Mouse (Mus musculus): Measurements from ENCODE around the gene Gpr19. TPM values are rescaled to one million over a fixed set of nuclear protein-coding genes. Genes with fewer than 3 reads are reported as not detected.

Gene Gpr19
- total and polyA plus RNA-seq, 2 experiments = 4.7 to 6.9 TPM

- Histone ChIP-seq H3K36me3 (ENCODE audit: control insufficient read depth, insufficient read depth, low read length) (no peaks in the 10 kb centered on the region), H3K9ac (ENCODE audit: low read depth, low read length) (no peak overlapping the region), H3K79me2 (ENCODE audit: control insufficient read depth, insufficient read depth, low read length) (no peaks in the 10 kb centered on the region), H3K4me1 (ENCODE audit: control insufficient read depth, insufficient read depth, low read length) (no peaks in the 10 kb centered on the region), H3K4me3 (ENCODE audit: insufficient read depth, low read depth, low read length) (no peak overlapping the region), H3K27ac (replicated peaks; ENCODE audit: insufficient read depth, low read depth, low read length) (no peak overlapping the region), H3K27me3 (ENCODE audit: control insufficient read depth, insufficient read depth, low read length) (no peaks in the 10 kb centered on the region)
- DNase-seq (ENCODE audit: extremely low read depth, low read depth, low spot score) = no peak
- TF ChIP-seq POLR2A (IDR thresholded peaks at IDR 0.05; ENCODE audit: extremely low read depth, insufficient read depth, low read length) = no peak
- no peak for TF ChIP-seq CTCF (IDR thresholded peaks at IDR 0.05; ENCODE audit: low read depth, low read length)
- 72% methylated on average over 6 of the region's 6 CpGs for WGBS
Observed at GRCm38 (mm10) chr6:134820411-134820810, 78.0 kb downstream of the Gpr19 start.

- TF ChIP-seq POLR2A (IDR thresholded peaks at IDR 0.05; ENCODE audit: extremely low read depth, insufficient read depth, low read length) (no peak), CTCF (IDR thresholded peaks at IDR 0.05; ENCODE audit: low read depth, low read length) (no peak)
- Histone ChIP-seq H3K4me3 (ENCODE audit: insufficient read depth, low read depth, low read length) (no peak overlapping the region), H3K9ac (ENCODE audit: low read depth, low read length) (no peak overlapping the region), H3K36me3 (ENCODE audit: control insufficient read depth, insufficient read depth, low read length) (no peaks in the 10 kb centered on the region), H3K79me2 (ENCODE audit: control insufficient read depth, insufficient read depth, low read length) (no peaks in the 10 kb centered on the region), H3K4me1 (ENCODE audit: control insufficient read depth, insufficient read depth, low read length) (no peaks in the 10 kb centered on the region), H3K27ac (replicated peaks; ENCODE audit: insufficient read depth, low read depth, low read length) (no peak overlapping the region), H3K27me3 (ENCODE audit: control insufficient read depth, insufficient read depth, low read length) (no peaks in the 10 kb centered on the region)
- 51% methylated on average over 5 of the region's 5 CpGs for WGBS
- no peak for DNase-seq (ENCODE audit: extremely low read depth, low read depth, low spot score)
Observed at GRCm38 (mm10) chr6:134819741-134820140, 78.6 kb downstream of the Gpr19 start.

Other genes with a start within 250 kb of the Gpr19 start
- 19.7 and 21.1 TPM in 2 replicates for gene Dusp16, start 106.0 kb downstream of the Gpr19 start, total RNA-seq (2014; rRNA removed)
- gene Dusp16, start 106.0 kb downstream of the Gpr19 start, polyA plus RNA-seq (2012; rRNA removed) = 17.4 and 20.0 TPM in 2 replicates
- 48.5 and 49.5 TPM in 2 replicates for gene Crebl2, start 68.4 kb downstream of the Gpr19 start, total RNA-seq (2014; rRNA removed)
- 20.9 and 23.2 TPM in 2 replicates for gene Crebl2, start 68.4 kb downstream of the Gpr19 start, polyA plus RNA-seq (2012; rRNA removed)
- 14.4 and 16.2 TPM in 2 replicates for gene Cdkn1b, start 21.8 kb upstream of the Gpr19 start, total RNA-seq (2014; rRNA removed)
- 7.1 and 8.6 TPM in 2 replicates for gene Cdkn1b, start 21.8 kb upstream of the Gpr19 start, polyA plus RNA-seq (2012; rRNA removed)
- gene Apold1, start 83.1 kb upstream of the Gpr19 start, total RNA-seq (2014; rRNA removed) = 0.55 and 1.0 TPM in 2 replicates
- 0.40 and 0.49 TPM in 2 replicates for gene Apold1, start 83.1 kb upstream of the Gpr19 start, polyA plus RNA-seq (2012; rRNA removed)
- gene Ddx47, start 113.0 kb upstream of the Gpr19 start, total RNA-seq (2014; rRNA removed) = 25.6 and 26.7 TPM in 2 replicates
- gene Ddx47, start 113.0 kb upstream of the Gpr19 start, polyA plus RNA-seq (2012; rRNA removed) = 22.2 and 26.4 TPM in 2 replicates
- not detected in 2 replicates for gene Gprc5a, start 167.1 kb upstream of the Gpr19 start, total RNA-seq (2014; rRNA removed)
- gene Gprc5a, start 167.1 kb upstream of the Gpr19 start, polyA plus RNA-seq (2012; rRNA removed) = 0.11 and 0.22 TPM in 2 replicates
- gene Gprc5d, start 219.7 kb upstream of the Gpr19 start, total RNA-seq (2014; rRNA removed) = not detected in 2 replicates
- 0.17 TPM in 1 of 2 replicates, not detected in the other for gene Gprc5d, start 219.7 kb upstream of the Gpr19 start, polyA plus RNA-seq (2012; rRNA removed)